16 mouse cellular contexts compared by ENCODE assay signal in genomic region chr2:150884075-150884778, GRCm38 (mm10). TPM values are rescaled to one million over a fixed set of nuclear protein-coding genes. Genes with fewer than 3 reads are reported as not detected.
DNase-seq lines count a peak whose midpoint lies in the region; ATAC-seq and TF ChIP-seq lines count a peak whose summit lies in the region.
"Had no signal": no experiment of that assay in that cellular context is flagged by ENCODE, and none has a peak within 500 bp of the region (broad histone marks: within the 10 kb centered on the region; RNA-seq: fewer than 3 reads in every experiment).

No protein-coding gene starts in this region.

- 85% methylated on average over 8 of the region's 8 CpGs for WGBS in forebrain, embryonic 11.5 days
- WGBS in forebrain, embryonic 10.5 days, result 91% methylated on average over 8 of the region's 8 CpGs
- 86% methylated on average over 8 of the region's 8 CpGs for WGBS in embryonic facial prominence, embryonic 15.5 days
- 92% methylated on average over 8 of the region's 8 CpGs for WGBS in midbrain, postnatal 0 days

- no peak overlapping the region for H3K9ac ChIP-seq in forebrain, embryonic 11.5 days (ENCODE audit: low read length)
- no peak overlapping the region for H3K9ac ChIP-seq in embryonic facial prominence, embryonic 15.5 days
- no peak overlapping the region for H3K9ac ChIP-seq in midbrain, postnatal 0 days (replicated peaks; ENCODE audit: low read length, poor library complexity, severe bottlenecking)
- H3K9ac ChIP-seq: limb, embryonic 15.5 days had no signal

- H3K27me3 ChIP-seq in forebrain, embryonic 11.5 days (ENCODE audit: control insufficient read depth, insufficient read depth, low read length), result no peaks in the 10 kb centered on the region
- no peaks in the 10 kb centered on the region for H3K27me3 ChIP-seq in forebrain, embryonic 10.5 days (ENCODE audit: poor library complexity, severe bottlenecking)
- H3K27me3 ChIP-seq in embryonic facial prominence, embryonic 15.5 days, result no peaks in the 10 kb centered on the region
- no peaks in the 10 kb centered on the region for H3K27me3 ChIP-seq in midbrain, postnatal 0 days (ENCODE audit: insufficient read depth, low read length)
- H3K27me3 ChIP-seq: limb, embryonic 15.5 days had no signal

- no peak for DNase-seq in forebrain, embryonic 11.5 days (ENCODE audit: low spot score)
- no peak for DNase-seq in forebrain, embryonic 10.5 days (ENCODE audit: extremely low spot score, low spot score)
- DNase-seq in layer of hippocampus, adult 2 months (ENCODE audit: low spot score in 2 of 2), result no peak
- no peak for DNase-seq in layer of hippocampus, postnatal 25 days (ENCODE audit: extremely low spot score in 1 of 2, low spot score in 1 of 2)
- DNase-seq in midbrain, postnatal 0 days (ENCODE audit: low spot score), result no peak
- no peak for DNase-seq in ovary, adult 18-20 months (ENCODE audit: low spot score)
- DNase-seq in spleen, adult 12 weeks (ENCODE audit: low spot score), result no peak
- DNase-seq: adrenal gland, postnatal 25 days; heart, adult 18-20 months; heart, postnatal 36 days; kidney, postnatal 10 days; layer of hippocampus, postnatal 36 days; lung, postnatal 4 days; retina, postnatal 1 day had no signal

- no peak overlapping the region for H3K4me3 ChIP-seq in forebrain, embryonic 11.5 days (ENCODE audit: low read depth, low read length)
- H3K4me3 ChIP-seq in forebrain, embryonic 10.5 days, result no peak overlapping the region
- no peak overlapping the region for H3K4me3 ChIP-seq in layer of hippocampus, adult 2 months
- H3K4me3 ChIP-seq in embryonic facial prominence, embryonic 15.5 days (replicated peaks), result no peak overlapping the region
- H3K4me3 ChIP-seq in midbrain, postnatal 0 days (ENCODE audit: low read depth, low read length), result no peak overlapping the region
- H3K4me3 ChIP-seq: limb, embryonic 15.5 days had no signal

- no peaks in the 10 kb centered on the region for H3K9me3 ChIP-seq in forebrain, embryonic 11.5 days (ENCODE audit: control insufficient read depth, low read length)
- H3K9me3 ChIP-seq in forebrain, embryonic 10.5 days, result no peaks in the 10 kb centered on the region
- H3K9me3 ChIP-seq in embryonic facial prominence, embryonic 15.5 days (replicated peaks), result no peaks in the 10 kb centered on the region
- H3K9me3 ChIP-seq in midbrain, postnatal 0 days (ENCODE audit: low read length), result no peaks in the 10 kb centered on the region
- H3K9me3 ChIP-seq: limb, embryonic 15.5 days had no signal

- no peaks in the 10 kb centered on the region for H3K36me3 ChIP-seq in forebrain, embryonic 11.5 days (ENCODE audit: control insufficient read depth, insufficient read depth, low read length)
- H3K36me3 ChIP-seq in forebrain, embryonic 10.5 days (replicated peaks), result peaks cover 12% of the 10 kb centered on the region
- no peaks in the 10 kb centered on the region for H3K36me3 ChIP-seq in embryonic facial prominence, embryonic 15.5 days
- peaks cover 2% of the 10 kb centered on the region; the same call in 1 of the 2 replicates for H3K36me3 ChIP-seq in midbrain, postnatal 0 days (ENCODE audit: insufficient read depth, low read length)
- H3K36me3 ChIP-seq: limb, embryonic 15.5 days had no signal

- H3K4me2 ChIP-seq in forebrain, embryonic 11.5 days (ENCODE audit: low read depth, low read length, severe bottlenecking), result no peak overlapping the region
- H3K4me2 ChIP-seq in embryonic facial prominence, embryonic 15.5 days (replicated peaks), result no peak overlapping the region
- no peak overlapping the region for H3K4me2 ChIP-seq in midbrain, postnatal 0 days (ENCODE audit: low read depth, low read length, poor library complexity, severe bottlenecking)
- H3K4me2 ChIP-seq: limb, embryonic 15.5 days had no signal

- no peak for TF ChIP-seq CTCF in layer of hippocampus, adult 2 months (conservative IDR thresholded peaks at IDR 0.05)
- no peak for TF ChIP-seq CTCF in midbrain, postnatal 0 days (IDR thresholded peaks at IDR 0.05)

- peak; percentile 21; the same call in 1 of the 2 replicates for ATAC-seq in forebrain, embryonic 11.5 days (replicated peaks; ENCODE audit: low FRiP score)
- peak; percentile 60 for ATAC-seq in embryonic facial prominence, embryonic 15.5 days (ENCODE audit: insufficient number of reproducible peaks, low FRiP score, low TSS enrichment, low read depth)
- ATAC-seq in midbrain, postnatal 0 days (ENCODE audit: low FRiP score), result peak; percentile 44; the same call in 1 of the 2 replicates

- H3K4me1 ChIP-seq in forebrain, embryonic 11.5 days (replicated peaks; ENCODE audit: control insufficient read depth, insufficient read depth, low read length), result no peaks in the 10 kb centered on the region
- H3K4me1 ChIP-seq in forebrain, embryonic 10.5 days, result no peaks in the 10 kb centered on the region
- no peaks in the 10 kb centered on the region for H3K4me1 ChIP-seq in embryonic facial prominence, embryonic 15.5 days
- H3K4me1 ChIP-seq in midbrain, postnatal 0 days (ENCODE audit: insufficient read depth, low read length), result no peaks in the 10 kb centered on the region
- H3K4me1 ChIP-seq: limb, embryonic 15.5 days had no signal

- H3K27ac ChIP-seq in forebrain, embryonic 11.5 days (ENCODE audit: low read depth, low read length), result no peak overlapping the region
- H3K27ac ChIP-seq in forebrain, embryonic 10.5 days, result no peak overlapping the region
- H3K27ac ChIP-seq in layer of hippocampus, adult 2 months, result peak overlapping the region; percentile 65
- no peak overlapping the region for H3K27ac ChIP-seq in embryonic facial prominence, embryonic 15.5 days (replicated peaks)
- no peak overlapping the region for H3K27ac ChIP-seq in midbrain, postnatal 0 days (ENCODE audit: low read depth, low read length)
- H3K27ac ChIP-seq: limb, embryonic 15.5 days had no signal

RNA-seq across cellular contexts. Expression of gene Abhd12, which starts 20.3 kb away (rescaled TPM):
- 54.2 and 57.9 TPM in 2 replicates for polyA plus RNA-seq in forebrain, embryonic 11.5 days (2014; fragmentation: Nextera tagmentation; extraction: Ambion mirVana)
- 46.5 and 48.4 TPM in 2 replicates for polyA plus RNA-seq in forebrain, embryonic 10.5 days (2016; fragmentation: Nextera tagmentation; extraction: Ambion mirVana)
- 100 to 1,000 TPM; 314 to 317 TPM for total RNA-seq in layer of hippocampus, adult 2 months (2021)
- total RNA-seq in layer of hippocampus, postnatal 25 days (2021), result 100 to 1,000 TPM; 296 to 326 TPM
- polyA plus RNA-seq in embryonic facial prominence, embryonic 15.5 days (2015; fragmentation: Nextera tagmentation; extraction: Ambion mirVana), result 74.2 and 78.9 TPM in 2 replicates
- total RNA-seq in midbrain, postnatal 0 days (2014; rRNA removed), result 156 and 167 TPM in 2 replicates
- polyA plus RNA-seq in midbrain, postnatal 0 days (2015; fragmentation: Nextera tagmentation; extraction: Ambion mirVana), result 144 and 156 TPM in 2 replicates

RNA-seq across cellular contexts. Expression of gene Gins1, which starts 21.0 kb away (rescaled TPM):
- polyA plus RNA-seq in forebrain, embryonic 11.5 days (2014; fragmentation: Nextera tagmentation; extraction: Ambion mirVana), result 80.7 and 84.0 TPM in 2 replicates
- 83.7 and 86.6 TPM in 2 replicates for polyA plus RNA-seq in forebrain, embryonic 10.5 days (2016; fragmentation: Nextera tagmentation; extraction: Ambion mirVana)
- 1 to 10 TPM; 1.0 to 2.0 TPM for total RNA-seq in layer of hippocampus, adult 2 months (2021)
- 1 to 10 TPM; 2.7 to 2.9 TPM for total RNA-seq in layer of hippocampus, postnatal 25 days (2021)
- polyA plus RNA-seq in embryonic facial prominence, embryonic 15.5 days (2015; fragmentation: Nextera tagmentation; extraction: Ambion mirVana), result 26.4 and 28.0 TPM in 2 replicates
- total RNA-seq in midbrain, postnatal 0 days (2014; rRNA removed), result 4.2 and 5.7 TPM in 2 replicates
- 7.1 and 7.8 TPM in 2 replicates for polyA plus RNA-seq in midbrain, postnatal 0 days (2015; fragmentation: Nextera tagmentation; extraction: Ambion mirVana)
